Mouse (Mus musculus) heart, postnatal 0 days (tissue): Measurements from ENCODE around the gene Zfyve27.

Source experiments
- CTCF ChIP-seq: IDR thresholded peaks from 2 replicates; pipeline ENCODE4 v1.5.1; 2016; ENCODE audit warnings: antibody characterized with exemption, control low read depth, low read depth
- EP300 ChIP-seq: IDR thresholded peaks from 2 replicates; pipeline ENCODE4 v1.6.1; 2016; ENCODE audit warnings: antibody characterized with exemption, low read depth

DNA sequence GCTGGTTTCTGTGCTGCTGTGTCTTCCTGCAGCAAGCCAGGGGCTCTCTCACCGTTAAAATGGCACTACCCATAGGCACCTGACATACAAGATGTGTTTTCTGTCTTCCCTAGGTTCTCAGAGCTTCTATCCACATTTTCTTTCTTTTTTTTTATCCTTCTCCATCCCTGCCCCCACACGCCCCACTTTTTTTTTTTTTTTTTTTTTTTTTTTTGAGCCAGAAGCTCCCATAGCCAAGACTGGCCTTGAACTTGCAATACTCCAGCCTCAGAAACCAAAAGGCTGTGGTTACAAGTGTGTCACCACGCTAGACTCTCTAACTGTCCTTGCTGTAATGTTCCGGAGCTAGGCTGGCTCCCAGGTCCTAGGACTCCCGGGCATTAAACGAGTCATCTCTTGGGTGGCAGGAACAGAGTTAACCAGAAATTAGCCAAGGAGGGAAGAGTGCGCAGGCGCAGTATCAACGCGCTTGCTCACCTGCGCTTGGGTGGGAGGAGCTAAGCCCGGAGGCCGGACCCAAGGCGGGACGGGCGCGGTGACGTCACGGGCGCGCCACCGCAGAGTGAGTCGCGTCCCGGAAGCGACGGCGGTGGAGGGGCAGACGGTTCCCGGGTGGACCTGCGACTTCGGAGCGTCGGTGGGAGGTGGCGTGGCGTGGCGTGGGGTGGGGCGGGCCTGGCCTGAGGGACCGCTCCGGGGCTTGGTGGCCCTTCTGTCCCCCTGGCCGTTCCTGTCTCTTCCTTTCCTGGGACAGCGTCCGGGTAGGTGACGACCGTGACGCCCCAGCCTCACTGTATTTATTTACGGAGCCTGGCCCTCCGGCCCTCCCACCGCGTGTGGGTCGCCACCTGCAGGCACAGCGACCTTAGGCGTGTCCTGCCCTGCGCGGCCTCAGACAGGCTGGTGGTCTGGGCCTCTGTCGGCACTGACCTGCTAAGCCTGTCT lies 6.5 kb downstream of the Zfyve27 start:
- TF ChIP-seq CTCF, result no peak
- no peak for TF ChIP-seq EP300
